Mouse (Mus musculus) c-Kit-positive CD71-positive TER-119-positive erythroid progenitor cells, embryonic 14.5 days (primary cell): ENCODE measurements around the gene Efhc1.

Experiments used
- DNase-seq: peaks from one replicate; pipeline ENCODE4 v3.0.0-alpha.2; 2013; ENCODE audit warnings: low spot score

Gene Efhc1

GRCm38 (mm10) chr1:21007941-21008701 lies 56.7 kb downstream of the Efhc1 start:
- no peak for DNase-seq

DNA sequence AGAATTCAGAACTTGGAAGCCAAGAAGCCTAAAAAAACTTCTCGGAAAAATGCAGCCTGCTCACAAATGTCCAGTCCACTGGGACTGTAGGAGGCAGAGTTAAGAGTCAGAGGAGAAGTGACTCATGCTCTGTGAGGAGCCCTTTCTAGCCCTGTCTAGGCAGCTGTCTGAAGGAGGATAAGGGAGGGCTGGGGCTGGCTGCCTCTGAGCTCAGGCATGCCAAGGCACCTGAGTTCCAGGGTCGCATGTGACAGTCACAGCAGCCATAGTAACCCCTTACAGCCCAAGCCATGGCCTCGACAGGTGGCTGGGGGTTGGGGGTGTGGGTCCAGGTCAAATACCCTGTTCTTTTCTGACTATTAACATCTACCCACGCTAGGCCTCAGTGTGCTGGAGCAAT lies 57.5 kb downstream of the Efhc1 start:
- DNase-seq, result no peak

GRCm38 (mm10) chr1:21010282-21010800 lies 58.9 kb downstream of the Efhc1 start:
- no peak for DNase-seq

DNA sequence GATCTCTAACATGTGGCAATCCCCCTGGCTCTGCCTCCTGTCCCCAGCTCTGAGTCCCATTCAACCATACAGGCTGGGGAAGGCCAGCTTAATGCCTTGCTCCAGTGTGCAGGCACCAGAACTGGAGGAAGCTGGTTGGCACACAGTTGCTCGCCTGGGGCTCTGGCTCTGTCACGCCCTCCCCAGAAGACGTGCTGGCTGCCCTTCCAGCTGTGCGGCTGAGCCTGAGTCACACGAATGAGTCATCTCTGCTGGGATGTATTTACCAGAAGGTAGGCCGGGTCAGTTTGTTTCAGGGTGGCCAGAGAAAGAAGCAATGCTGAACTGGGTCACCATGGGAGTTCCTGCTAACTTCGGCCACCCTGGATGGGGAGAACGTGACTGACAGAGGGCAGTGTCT lies 63.0 kb downstream of the Efhc1 start:
- no peak for DNase-seq

DNA sequence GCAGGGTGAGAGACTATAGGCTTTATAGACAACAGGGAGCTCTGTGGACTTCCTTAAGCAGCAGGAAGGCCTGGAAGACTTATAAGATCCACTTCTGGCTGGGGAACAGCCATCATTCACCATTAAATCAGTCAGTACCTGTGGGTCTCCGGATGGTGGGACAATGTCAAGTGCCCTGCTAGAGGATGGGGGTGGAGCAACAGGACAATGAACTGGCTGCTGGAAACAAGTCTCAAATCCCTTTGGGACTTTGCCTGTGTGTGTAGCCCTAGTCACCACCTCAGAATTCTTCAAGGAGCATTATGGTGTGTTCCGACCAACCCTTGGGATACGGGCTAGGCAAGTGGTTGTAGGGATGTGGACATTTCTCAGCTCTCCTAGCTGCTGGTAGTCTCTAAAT lies 71.7 kb downstream of the Efhc1 start:
- DNase-seq, result no peak

DNA sequence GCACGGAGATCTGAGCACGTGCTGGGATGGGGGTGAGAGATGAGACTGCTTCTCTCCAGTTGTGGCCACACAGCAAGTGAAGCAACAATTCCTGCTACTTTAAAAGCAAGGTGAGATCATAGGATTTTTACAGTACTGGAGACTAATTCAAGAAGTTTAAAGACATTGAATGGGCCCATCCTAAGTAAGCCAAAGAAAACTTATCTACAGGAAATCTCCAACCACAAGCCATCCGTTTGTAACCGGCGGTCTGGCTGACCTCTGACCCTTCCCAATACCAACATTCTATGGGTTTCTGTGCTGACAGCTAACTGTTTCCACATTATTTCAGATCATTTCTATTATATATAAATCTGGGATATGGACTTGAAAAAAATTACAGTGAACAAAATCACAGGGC lies 73.8 kb downstream of the Efhc1 start:
- DNase-seq, result no peak

DNA sequence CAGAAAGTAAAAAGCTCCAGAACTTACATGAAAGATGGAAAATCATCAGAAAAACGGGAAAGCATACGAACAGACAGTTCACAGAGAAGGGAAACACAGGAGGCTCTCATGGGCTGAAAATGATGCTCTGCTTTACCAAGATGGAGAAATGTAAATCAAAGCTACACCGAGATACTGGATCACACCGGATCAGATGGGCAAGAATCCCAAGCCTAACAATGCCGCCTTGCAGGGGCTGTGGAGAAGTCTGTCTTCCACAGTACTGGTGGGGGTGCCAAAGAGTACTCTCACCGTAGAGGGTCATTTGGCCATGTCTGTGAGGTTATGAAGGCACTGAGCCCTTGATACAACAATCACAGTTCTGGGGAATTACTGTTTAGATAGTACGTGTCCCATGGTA lies 75.1 kb downstream of the Efhc1 start:
- no peak for DNase-seq

DNA sequence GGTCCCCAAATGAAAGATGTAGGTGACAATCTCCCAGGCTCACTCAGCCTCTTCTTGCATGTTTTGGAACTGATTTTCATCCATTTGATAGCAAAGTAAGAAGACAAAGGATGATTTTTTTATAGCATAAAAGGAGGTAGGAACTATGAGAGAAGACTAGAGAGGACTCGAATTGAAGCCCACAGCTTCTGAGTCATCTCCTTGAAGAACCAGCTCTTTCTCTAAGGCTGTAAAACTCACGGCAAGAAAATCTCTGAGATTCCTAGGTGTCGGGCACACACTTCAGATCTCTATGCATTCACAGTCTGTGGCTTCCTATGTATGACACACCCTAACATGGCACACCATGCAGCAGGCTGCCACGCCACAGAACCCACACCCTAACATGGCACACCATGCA lies 77.6 kb downstream of the Efhc1 start:
- DNase-seq, result no peak

DNA sequence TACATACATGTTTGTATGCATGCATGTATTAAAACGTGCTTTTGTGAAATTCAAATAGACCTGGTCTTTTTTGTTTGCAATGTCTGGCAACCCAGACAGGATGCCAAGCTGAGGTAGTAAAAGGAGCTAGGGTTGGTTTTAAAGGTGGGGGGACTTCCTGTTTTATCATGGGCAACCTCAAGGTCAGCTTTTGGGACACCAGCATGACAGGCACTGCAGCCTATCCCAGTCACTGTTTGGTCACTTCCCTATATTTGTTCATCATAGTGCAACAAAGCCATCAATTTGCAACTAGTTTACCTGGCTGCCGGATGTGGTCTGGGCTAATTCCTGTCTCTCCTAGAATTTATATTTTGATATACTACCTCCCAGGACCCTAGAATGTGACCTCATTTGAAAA lies 80.2 kb downstream of the Efhc1 start:
- no peak for DNase-seq

DNA sequence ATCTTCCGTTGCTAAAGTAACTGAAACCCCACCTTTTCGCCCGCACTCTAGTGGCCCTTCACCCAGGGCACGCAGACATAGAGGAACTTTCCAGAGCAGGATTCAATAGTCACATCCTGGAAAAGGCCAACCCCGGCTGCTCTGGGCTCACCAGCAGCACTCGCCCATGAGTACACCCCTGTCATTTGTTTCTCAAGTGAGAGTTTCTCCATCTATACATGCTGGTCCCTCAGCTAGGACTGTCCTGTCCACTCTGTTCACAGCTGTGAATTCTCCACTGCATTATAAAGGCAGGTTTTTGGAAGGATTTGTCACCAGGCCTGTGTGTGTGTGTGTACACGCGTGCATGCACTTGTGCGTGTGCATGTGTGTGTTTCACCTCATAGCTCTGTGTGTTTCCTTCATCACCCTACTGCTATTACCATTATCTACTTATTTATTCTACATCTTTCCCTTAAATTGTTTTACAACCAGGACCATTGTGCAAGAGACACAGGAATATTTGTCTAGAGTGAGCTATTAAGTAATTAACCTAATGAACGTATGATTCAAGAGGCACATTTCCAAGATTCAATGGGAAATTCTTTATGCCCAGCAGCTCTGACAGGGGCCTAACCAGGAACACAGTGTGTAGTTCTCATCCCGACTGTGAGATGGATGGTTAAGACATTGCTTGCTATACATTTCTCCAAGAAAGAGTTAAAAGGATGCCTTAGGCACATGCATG lies 81.8 kb downstream of the Efhc1 start:
- DNase-seq, result no peak

- DNase-seq, result no peak
Measured at GRCm38 (mm10) chr1:21033792-21034119, 82.3 kb downstream of the Efhc1 start.

- no peak for DNase-seq
Measured at GRCm38 (mm10) chr1:21035878-21036277, 84.5 kb downstream of the Efhc1 start.

- no peak for DNase-seq
Measured at GRCm38 (mm10) chr1:21037881-21038601, 86.6 kb downstream of the Efhc1 start.

- DNase-seq, result no peak
Measured at GRCm38 (mm10) chr1:21039564-21039963, 88.1 kb downstream of the Efhc1 start.

DNA sequence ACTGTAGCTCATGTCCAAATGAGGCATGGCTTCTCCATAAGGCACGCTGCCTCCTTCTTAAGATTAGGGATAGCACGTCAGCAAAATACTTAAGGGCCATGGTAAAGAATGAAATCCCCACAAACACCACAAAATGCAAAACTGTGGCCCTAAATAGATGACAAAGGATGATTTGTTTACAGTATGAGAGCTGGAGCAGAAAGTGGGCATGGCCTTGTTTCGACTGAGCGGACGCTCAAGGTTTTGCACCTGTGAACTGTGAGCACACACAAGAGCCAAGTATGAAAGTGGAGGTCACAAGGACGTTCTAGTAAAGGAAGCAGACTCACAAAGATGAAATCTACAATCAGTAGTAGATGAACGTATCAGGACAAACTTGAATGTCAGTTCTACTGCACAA lies 88.7 kb downstream of the Efhc1 start:
- no peak for DNase-seq
